Mouse (Mus musculus) neural tube, embryonic 13.5 days (tissue): ENCODE data around the gene Mpc2. TPM values are rescaled to one million over a fixed set of nuclear protein-coding genes. Genes with fewer than 3 reads are reported as not detected.

Experiments used
- ATAC-seq: fragments of 200-750 bp; cut with Nextera tagmentation; 2 replicates; pipeline ENCODE4 v1.8.0; 2017; ENCODE audit warnings: low read depth, mild to moderate bottlenecking, moderate TSS enrichment, moderate library complexity
- H3K27ac ChIP-seq: fragments of 300-500 bp; sonication (generic); replicated peaks from 2 replicates; pipeline ENCODE4 v1.5.1; 2015; ENCODE audit warnings: moderate library complexity, mild to moderate bottlenecking, inconsistent platforms
- H3K27me3 ChIP-seq: fragments of 300-500 bp; sonication (generic); 2 replicates; pipeline ENCODE4 v1.6.1; 2015; ENCODE audit warnings: mild to moderate bottlenecking, inconsistent platforms
- H3K36me3 ChIP-seq: fragments of 300-500 bp; sonication (generic); 2 replicates; pipeline ENCODE4 v1.6.1; 2015; ENCODE audit warnings: mild to moderate bottlenecking, inconsistent platforms
- H3K4me1 ChIP-seq: fragments of 300-500 bp; sonication (generic); replicated peaks from 2 replicates; pipeline ENCODE4 v1.6.1; 2015; ENCODE audit warnings: inconsistent platforms
- H3K4me2 ChIP-seq: fragments of 300-500 bp; sonication (generic); 2 replicates; pipeline ENCODE4 v1.6.1; 2015; ENCODE audit warnings: inconsistent platforms, mild to moderate bottlenecking, moderate library complexity
- H3K4me3 ChIP-seq: fragments of 300-500 bp; sonication (generic); 2 replicates; pipeline ENCODE4 v1.5.1; 2015; ENCODE audit warnings: mild to moderate bottlenecking, inconsistent platforms
- H3K9ac ChIP-seq: fragments of 300-500 bp; sonication (generic); 2 replicates; pipeline ENCODE4 v1.6.1; 2015; ENCODE audit warnings: moderate library complexity, mild to moderate bottlenecking, inconsistent platforms
- H3K9me3 ChIP-seq: fragments of 300-500 bp; sonication (generic); 2 replicates; pipeline ENCODE4 v1.6.1; 2016; ENCODE audit warnings: inconsistent platforms
- WGBS: fragments of 180-500 bp; shearing (Covaris S2); methylation state at CpG from one replicate; pipeline ENCODE4 v1.1.7; 2015; 5-methylcytosine and 5-hydroxymethylcytosine counted together
- polyA plus RNA-seq: library from polyadenylated mRNA; unstranded; fragments of >200 nt; fragmentation: Nextera tagmentation; extraction: Ambion mirVana; gene quantifications from 2 replicates; pipeline ENCODE4 v1.2.1, GENCODE M21; 2015

Mpc2 gene
- 178 and 204 TPM in 2 replicates for polyA plus RNA-seq

- WGBS, result under 1% methylated on average over 32 of the region's 37 CpGs
- no peaks in the 10 kb centered on the region for H3K27me3 ChIP-seq
- H3K9ac ChIP-seq, result peak within 1 kb of the TSS; percentile 90
- H3K4me1 ChIP-seq, result peaks cover 20% of the 10 kb centered on the region
- no peaks in the 10 kb centered on the region for H3K36me3 ChIP-seq
- peak within 1 kb of the TSS; percentile 93 for H3K4me3 ChIP-seq
- ATAC-seq, result peak; percentile 96
- peak within 1 kb of the TSS; percentile 83 for H3K4me2 ChIP-seq
- no peaks in the 10 kb centered on the region for H3K9me3 ChIP-seq
- peak within 1 kb of the TSS; percentile 97 for H3K27ac ChIP-seq
These were observed at the start of gene Mpc2, which contains the start of gene Dcaf6 for GRCm38 (mm10) chr1:165460360-165460800. Mpc2 (plus strand) TSS chr1:165460637. Dcaf6 (minus strand) TSS chr1:165460475.

- Histone ChIP-seq H3K4me1 (no peaks in the 10 kb centered on the region), H3K9me3 (no peaks in the 10 kb centered on the region), H3K27ac (no peak overlapping the region), H3K4me2 (no peak overlapping the region), H3K4me3 (no peak overlapping the region), H3K27me3 (no peaks in the 10 kb centered on the region), H3K9ac (no peak overlapping the region), H3K36me3 (peaks cover 5% of the 10 kb centered on the region; the same call in 1 of the 2 replicates)
- no peak for ATAC-seq
- WGBS, result 84% methylated on average over 7 of the region's 7 CpGs
These were observed 39.0 kb upstream of the Mpc2 start for GRCm38 (mm10) chr1:165421357-165421915.

GRCm38 (mm10) chr1:165426254-165426653 is 34.2 kb upstream of the Mpc2 start:
- H3K4me1 ChIP-seq, result no peaks in the 10 kb centered on the region
- H3K4me2 ChIP-seq, result no peak overlapping the region
- no peak overlapping the region for H3K27ac ChIP-seq
- H3K4me3 ChIP-seq, result no peak overlapping the region
- no peaks in the 10 kb centered on the region for H3K9me3 ChIP-seq
- H3K9ac ChIP-seq, result no peak overlapping the region
- 94% methylated on average over 2 of the region's 2 CpGs for WGBS
- no peaks in the 10 kb centered on the region for H3K27me3 ChIP-seq
- H3K36me3 ChIP-seq, result peaks cover 5% of the 10 kb centered on the region; the same call in 1 of the 2 replicates
- ATAC-seq, result no peak

- ATAC-seq, result no peak
- WGBS, result 77% methylated on average over 1 of the region's 1 CpGs
These were observed 27.6 kb upstream of the Mpc2 start for GRCm38 (mm10) chr1:165432883-165433282.

GRCm38 (mm10) chr1:165438289-165439021 is 22.0 kb upstream of the Mpc2 start:
- Histone ChIP-seq H3K27ac (no peak overlapping the region), H3K36me3 (no peaks in the 10 kb centered on the region), H3K9ac (no peak overlapping the region), H3K27me3 (no peaks in the 10 kb centered on the region), H3K4me2 (no peak overlapping the region), H3K4me3 (no peak overlapping the region), H3K4me1 (no peaks in the 10 kb centered on the region; the same call in 1 of the 2 replicates), H3K9me3 (peaks cover 4% of the 10 kb centered on the region; the same call in 1 of the 2 replicates)
- 96% methylated on average over 1 of the region's 1 CpGs for WGBS
- no peak for ATAC-seq

More at GRCm38 (mm10) chr1:165432883-165433282, 27.6 kb upstream of the Mpc2 start:
- Histone ChIP-seq H3K4me2 (no peak overlapping the region), H3K9ac (no peak overlapping the region), H3K27me3 (no peaks in the 10 kb centered on the region), H3K4me1 (no peaks in the 10 kb centered on the region), H3K27ac (no peak overlapping the region), H3K4me3 (no peak overlapping the region), H3K36me3 (no peaks in the 10 kb centered on the region), H3K9me3 (peaks cover 4% of the 10 kb centered on the region; the same call in 1 of the 2 replicates)

GRCm38 (mm10) chr1:165440788-165441187 is 19.6 kb upstream of the Mpc2 start:
- Histone ChIP-seq H3K27ac (no peak overlapping the region), H3K36me3 (no peaks in the 10 kb centered on the region), H3K4me1 (no peaks in the 10 kb centered on the region; the same call in 1 of the 2 replicates), H3K4me3 (no peak overlapping the region), H3K4me2 (no peak overlapping the region), H3K9ac (no peak overlapping the region), H3K27me3 (no peaks in the 10 kb centered on the region), H3K9me3 (peaks cover 4% of the 10 kb centered on the region; the same call in 1 of the 2 replicates)
- WGBS, result 84% methylated on average over 3 of the region's 3 CpGs
- ATAC-seq, result no peak

DNA sequence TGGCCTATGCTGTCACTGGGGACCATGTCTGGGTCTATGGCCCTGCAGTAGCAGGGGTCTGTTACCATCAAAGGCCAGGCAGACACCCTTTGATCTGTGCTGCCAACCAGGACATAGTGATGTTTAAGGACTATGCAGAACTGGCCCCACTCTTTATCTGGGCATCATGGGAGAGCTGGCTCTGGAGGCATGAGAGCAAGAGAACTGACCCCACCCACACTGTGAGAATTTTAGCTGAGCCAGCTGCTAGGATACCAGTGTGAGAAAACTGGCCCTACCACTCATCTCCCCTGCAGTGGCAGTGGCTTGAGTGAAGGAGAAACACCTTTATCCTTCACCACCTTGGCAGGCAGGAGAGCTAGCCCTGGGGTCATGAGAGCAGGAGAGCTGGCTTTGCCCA is 19.2 kb upstream of the Mpc2 start:
- Histone ChIP-seq H3K36me3 (no peaks in the 10 kb centered on the region), H3K4me1 (no peaks in the 10 kb centered on the region; the same call in 1 of the 2 replicates), H3K4me2 (no peak overlapping the region), H3K9ac (no peak overlapping the region), H3K27me3 (no peaks in the 10 kb centered on the region), H3K27ac (no peak overlapping the region), H3K9me3 (0 out of 2 replicates have a peak, but pooled peaks cover 3% of the 10 kb centered on the region), H3K4me3 (no peak overlapping the region)
- ATAC-seq, result no peak

GRCm38 (mm10) chr1:165441719-165442118 is 18.7 kb upstream of the Mpc2 start:
- Histone ChIP-seq H3K4me2 (no peak overlapping the region), H3K9ac (no peak overlapping the region), H3K27me3 (no peaks in the 10 kb centered on the region), H3K36me3 (no peaks in the 10 kb centered on the region), H3K4me3 (no peak overlapping the region), H3K27ac (no peak overlapping the region), H3K4me1 (no peaks in the 10 kb centered on the region; the same call in 1 of the 2 replicates), H3K9me3 (0 out of 2 replicates have a peak, but pooled peaks cover 3% of the 10 kb centered on the region)
- ATAC-seq, result no peak
- 85% methylated on average over 3 of the region's 3 CpGs for WGBS

DNA sequence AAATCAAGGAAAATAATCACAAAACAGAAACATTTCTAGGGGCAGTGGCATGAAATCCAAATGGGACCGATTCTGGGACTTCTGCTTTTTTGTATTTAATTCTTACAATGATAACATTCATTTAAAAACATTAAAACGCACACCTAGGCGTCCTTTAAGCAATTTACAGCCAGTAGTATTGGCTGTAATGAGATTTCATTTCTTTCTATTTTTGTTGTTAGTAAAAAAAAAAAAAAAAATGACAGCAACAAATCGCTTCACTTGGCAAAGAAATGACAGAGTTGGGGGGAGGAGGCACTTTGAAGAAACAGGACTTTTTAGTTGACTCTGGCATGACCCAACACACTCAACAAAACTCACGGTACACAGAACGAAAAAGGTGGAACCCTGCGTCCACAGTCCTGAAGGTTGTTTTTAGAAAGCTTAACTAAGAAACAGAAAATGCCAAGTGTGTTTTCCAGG is 1.4 kb upstream of the Mpc2 start:
- peaks cover 20% of the 10 kb centered on the region for H3K4me1 ChIP-seq
- H3K9me3 ChIP-seq, result no peaks in the 10 kb centered on the region
- no peak for ATAC-seq
- no peaks in the 10 kb centered on the region for H3K27me3 ChIP-seq
- peak overlapping the region; percentile 81 for H3K4me2 ChIP-seq
- no peaks in the 10 kb centered on the region for H3K36me3 ChIP-seq
- 24% methylated on average over 7 of the region's 7 CpGs for WGBS
- H3K4me3 ChIP-seq, result peak overlapping the region; percentile 93
- H3K9ac ChIP-seq, result peak overlapping the region; percentile 90
- H3K27ac ChIP-seq, result no peak overlapping the region

DNA sequence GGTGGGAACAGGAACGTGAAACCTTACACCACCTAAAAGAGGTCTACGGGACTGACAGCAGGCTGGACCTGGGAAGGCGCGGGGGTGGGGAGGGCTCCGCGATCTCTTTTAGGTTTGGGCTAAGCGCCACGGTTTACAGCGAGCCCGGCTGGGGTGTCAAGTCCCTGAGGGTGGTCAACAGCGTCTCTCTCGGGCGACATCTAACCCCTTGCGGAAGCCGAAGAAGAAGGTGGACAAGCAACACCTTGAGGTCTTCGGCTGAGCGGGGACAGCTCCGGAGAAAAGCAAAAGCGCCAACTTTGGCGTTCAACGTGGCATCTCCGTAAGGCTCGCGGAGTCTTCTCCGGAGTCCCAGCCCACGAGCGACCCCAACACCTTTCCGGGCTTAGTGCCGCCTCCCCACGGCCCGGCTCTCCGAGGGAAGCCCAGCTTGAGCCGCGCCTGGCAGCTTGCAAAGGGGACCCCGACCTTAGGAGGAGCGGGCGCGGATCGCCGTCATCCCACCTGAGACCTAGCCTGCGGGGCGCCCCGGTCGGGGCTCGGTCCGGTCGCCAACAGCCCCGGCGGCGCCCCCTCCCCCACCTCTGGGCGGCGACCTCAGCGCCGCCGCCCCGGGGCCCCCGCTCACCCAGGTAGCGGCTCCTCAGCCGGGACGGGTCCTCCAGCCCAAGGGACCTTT is 795 bp upstream of the Mpc2 start:
- Histone ChIP-seq H3K4me1 (peaks cover 20% of the 10 kb centered on the region), H3K9ac (peak overlapping the region; percentile 90), H3K27ac (peak overlapping the region; percentile 97), H3K9me3 (no peaks in the 10 kb centered on the region), H3K4me2 (peak overlapping the region; percentile 81), H3K27me3 (no peaks in the 10 kb centered on the region), H3K4me3 (peak overlapping the region; percentile 93), H3K36me3 (no peaks in the 10 kb centered on the region)
- under 1% methylated on average over 56 of the region's 60 CpGs for WGBS
- ATAC-seq, result no peak

DNA sequence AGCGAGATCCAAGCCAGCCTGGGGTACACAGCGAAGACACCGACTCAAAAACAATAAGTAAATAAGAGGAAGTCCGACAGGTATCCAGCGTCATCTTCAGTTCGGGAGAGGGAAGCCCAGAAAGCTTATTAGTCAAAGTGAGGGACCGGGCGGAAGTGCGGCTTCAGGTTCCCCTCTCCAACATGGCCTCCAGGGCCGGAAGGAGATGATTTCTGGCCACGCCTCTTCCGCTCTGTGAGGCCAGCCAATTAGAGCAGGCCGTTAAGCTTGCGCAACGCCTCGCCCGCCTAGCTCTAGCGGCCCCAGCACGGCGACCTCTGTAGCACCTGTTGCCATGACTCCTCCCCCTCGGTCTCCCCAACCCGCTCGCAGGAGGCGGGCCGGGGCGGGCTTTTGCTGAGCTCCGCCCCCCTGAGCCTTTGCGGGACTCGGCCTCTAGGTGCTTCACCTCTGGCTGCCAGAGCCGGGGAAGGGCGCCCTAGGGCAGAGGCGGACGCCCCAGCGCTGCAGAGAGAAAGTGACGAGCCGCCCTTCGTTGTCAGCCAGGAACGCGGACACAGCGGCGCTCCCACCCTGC is 452 bp downstream of the Mpc2 start:
- Histone ChIP-seq H3K4me1 (peaks cover 20% of the 10 kb centered on the region), H3K4me2 (peak overlapping the region; percentile 83), H3K9me3 (no peaks in the 10 kb centered on the region), H3K9ac (peak overlapping the region; percentile 90), H3K27me3 (no peaks in the 10 kb centered on the region), H3K36me3 (no peaks in the 10 kb centered on the region), H3K27ac (peak overlapping the region; percentile 97), H3K4me3 (peak overlapping the region; percentile 93)
- peak; percentile 98 for ATAC-seq
- under 1% methylated on average over 41 of the region's 41 CpGs for WGBS
